Mouse (Mus musculus) urinary bladder, postnatal 0 days (tissue): Measurements from ENCODE around the gene Brap. TPM values are rescaled to one million over a fixed set of nuclear protein-coding genes. Genes with fewer than 3 reads are reported as not detected.

Experiments
- polyA plus RNA-seq: library from polyadenylated mRNA; unstranded; fragments of >200 nt; fragmentation: Nextera tagmentation; extraction: Ambion mirVana; gene quantifications from 2 replicates; pipeline ENCODE4 v1.2.1, GENCODE M21; 2015

Gene Brap
- polyA plus RNA-seq, result 32.2 and 32.5 TPM in 2 replicates

GRCm38 (mm10) chr5:121660059-121660896 lies at the start of gene Brap, which contains the start of gene Acad10:
Gene Brap, plus strand, starts transcription at chr5:121660563.
Gene Acad10, minus strand, starts transcription at chr5:121660514.

GRCm38 (mm10) chr5:121618592-121619513 lies 41.5 kb upstream of the Brap start, which contains the start of gene Acad12:
Gene Acad12, minus strand, starts transcription at chr5:121618938.

GRCm38 (mm10) chr5:121711174-121711927 lies 51.0 kb downstream of the Brap start, which contains the start of gene Atxn2:
Gene Atxn2, plus strand, starts transcription at chr5:121711337.

Other genes with a start within 250 kb of the Brap start
- gene Tmem116, start 208.7 kb upstream of the Brap start, polyA plus RNA-seq, result 1.3 and 1.9 TPM in 2 replicates
- 125 and 127 TPM in 2 replicates for gene Erp29, start 208.1 kb upstream of the Brap start, polyA plus RNA-seq
- gene Adam1b, start 157.1 kb upstream of the Brap start, polyA plus RNA-seq, result not detected in 2 replicates
- gene Adam1a, start 115.1 kb upstream of the Brap start, polyA plus RNA-seq, result 0.28 and 0.62 TPM in 2 replicates
- gene Gm42878, start 115.1 kb upstream of the Brap start, polyA plus RNA-seq, result 0.08 TPM in 1 of 2 replicates, not detected in the other
- 27.1 and 30.7 TPM in 2 replicates for gene Mapkapk5, start 114.7 kb upstream of the Brap start, polyA plus RNA-seq
- 207 and 217 TPM in 2 replicates for gene Aldh2, start 66.7 kb upstream of the Brap start, polyA plus RNA-seq
- 2.4 and 2.5 TPM in 2 replicates for gene Acad12, start 41.6 kb upstream of the Brap start, polyA plus RNA-seq
- gene Acad10, start within 50 bp of the Brap start, polyA plus RNA-seq, result 2.9 and 3.5 TPM in 2 replicates
- 33.1 and 40.5 TPM in 2 replicates for gene Atxn2, start 50.8 kb downstream of the Brap start, polyA plus RNA-seq
- 7.8 and 9.4 TPM in 2 replicates for gene Sh2b3, start 177.1 kb downstream of the Brap start, polyA plus RNA-seq
- 9.9 and 10.9 TPM in 2 replicates for gene Pheta1, start 188.4 kb downstream of the Brap start, polyA plus RNA-seq